Mouse (Mus musculus): ENCODE measurements around the gene Cd109.

Gene Cd109

DNA sequence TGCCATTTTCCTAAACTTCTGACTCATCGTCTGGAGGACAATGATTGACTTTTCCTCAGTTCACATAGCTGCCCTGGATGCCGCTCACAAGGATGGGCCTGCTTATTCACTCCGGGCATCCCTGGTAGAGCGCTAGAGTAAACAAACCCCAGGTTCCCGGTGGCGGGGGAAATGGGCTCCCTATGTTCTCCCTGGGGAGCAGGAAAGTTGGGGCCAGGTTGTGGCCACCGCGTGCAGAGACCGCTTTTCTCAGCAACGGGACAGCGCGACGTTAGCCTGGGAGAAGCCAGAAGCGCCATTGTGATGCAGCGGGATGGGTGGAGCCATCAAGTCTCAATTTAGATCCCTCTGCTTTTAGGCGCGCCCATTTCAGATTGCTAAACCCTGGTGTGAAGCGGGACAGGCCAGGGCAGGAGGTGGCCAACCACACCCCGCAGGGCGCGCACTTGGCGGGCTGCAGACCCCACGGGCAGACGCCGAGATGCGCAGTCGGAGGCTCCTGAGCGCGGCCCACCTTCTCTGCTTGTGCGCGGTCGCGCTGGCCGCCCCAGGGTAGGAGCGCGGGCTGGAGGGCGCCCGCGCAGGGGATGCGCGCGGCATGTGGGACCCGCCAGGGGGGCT lies at the start of gene Cd109:
Cd109 (plus strand) TSS at position 146 of the 621 bp plus-strand sequence.
- in situ Hi-C loops (cut with MseI, MboI), result no loop called here

DNA sequence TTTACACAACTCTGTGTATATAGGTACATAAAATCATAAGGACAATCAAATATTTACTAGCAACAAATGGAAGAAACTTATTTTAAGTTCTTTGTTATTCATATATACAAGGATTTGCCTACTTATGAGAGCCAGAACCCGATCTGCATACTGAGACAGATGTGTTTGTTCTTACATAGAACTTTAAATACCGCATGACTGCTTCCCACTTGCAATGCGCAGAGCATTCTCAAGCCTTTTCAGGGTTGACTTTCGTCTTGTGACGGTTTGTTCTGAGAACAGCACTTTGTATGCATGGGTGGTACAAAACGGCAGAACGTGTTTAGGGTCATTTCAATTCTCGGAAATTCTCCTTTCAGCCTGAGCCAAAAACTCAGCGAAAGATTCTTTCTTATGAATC lies 45.4 kb upstream of the Cd109 start:
- in situ Hi-C loops (cut with MseI, MboI), result no loop called here

DNA sequence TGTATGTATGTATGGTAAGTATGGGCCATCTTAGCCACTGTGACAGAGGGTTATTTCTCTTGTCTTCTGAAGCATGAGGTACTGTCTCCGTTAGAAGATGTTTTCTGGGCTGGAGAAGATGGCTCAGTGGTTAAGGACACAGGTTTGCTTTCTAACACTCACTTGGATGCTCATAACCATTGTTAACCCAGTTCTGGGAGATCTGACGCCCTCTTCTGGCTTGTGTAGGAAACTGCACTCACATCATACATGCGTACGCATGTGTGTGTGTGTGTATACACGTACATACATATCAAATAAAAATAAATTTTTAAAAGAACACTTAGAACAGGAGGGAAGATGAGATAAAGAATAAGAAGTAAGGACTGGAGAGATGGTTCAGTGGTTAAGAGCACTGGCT lies 38.9 kb upstream of the Cd109 start:
- in situ Hi-C loops (cut with MseI, MboI), result no loop called here

DNA sequence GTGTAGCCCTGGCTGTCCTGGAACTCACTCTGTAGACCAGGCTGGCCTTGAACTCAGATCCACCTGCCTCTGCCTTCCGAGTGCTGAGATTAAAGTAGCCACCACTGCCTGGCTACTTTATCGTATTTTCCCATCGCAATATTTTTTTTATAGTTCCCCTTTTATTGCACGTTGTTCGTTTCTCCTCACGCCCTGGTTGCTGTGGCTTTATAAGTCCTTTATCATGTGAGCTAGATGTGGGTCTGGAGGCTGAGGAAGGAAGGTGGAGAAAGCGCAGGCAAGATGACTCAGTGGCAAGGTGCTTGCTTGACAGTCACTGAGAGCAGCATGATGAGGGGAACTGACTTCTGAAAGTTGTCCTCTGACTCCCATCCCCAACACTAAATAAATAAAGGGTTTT lies 36.5 kb upstream of the Cd109 start:
- in situ Hi-C loops (cut with MseI, MboI), result no loop called here

DNA sequence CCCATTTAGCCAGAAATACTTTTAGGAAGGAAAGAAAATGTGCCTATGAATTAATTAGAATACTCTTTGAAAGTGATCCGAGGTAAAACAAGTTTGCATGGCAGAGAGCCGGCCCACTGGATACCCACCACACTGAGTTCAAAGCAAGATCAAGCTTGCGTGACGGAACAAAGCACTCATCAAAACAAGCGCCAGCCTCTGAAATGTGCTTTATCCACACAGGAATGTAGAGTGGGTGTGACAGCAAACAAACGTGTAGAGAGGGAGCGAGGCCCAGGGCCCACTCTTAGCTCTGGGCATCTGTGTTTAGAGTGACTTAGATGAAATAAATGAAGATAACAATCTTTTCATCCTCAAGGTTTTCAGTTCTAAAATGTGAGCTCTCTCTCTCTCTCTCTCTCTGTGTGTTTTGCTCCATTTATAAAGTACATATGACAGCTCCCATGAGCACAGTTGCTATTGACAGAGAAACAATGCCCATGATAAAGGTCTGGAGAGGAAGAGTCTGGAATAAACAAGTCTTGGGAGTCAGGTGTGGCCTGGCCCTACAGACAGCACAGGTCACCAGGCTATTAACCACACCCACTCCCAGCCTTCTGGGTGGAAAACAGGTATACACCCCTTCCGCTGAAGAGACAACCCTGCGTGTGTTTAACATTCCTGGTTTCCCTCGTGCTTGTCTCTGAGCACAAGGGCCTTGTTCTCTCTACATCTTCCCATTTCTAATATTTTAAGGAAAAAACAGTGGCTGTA lies 35.5 kb upstream of the Cd109 start:
- in situ Hi-C loops (cut with MseI, MboI), result no loop called here

DNA sequence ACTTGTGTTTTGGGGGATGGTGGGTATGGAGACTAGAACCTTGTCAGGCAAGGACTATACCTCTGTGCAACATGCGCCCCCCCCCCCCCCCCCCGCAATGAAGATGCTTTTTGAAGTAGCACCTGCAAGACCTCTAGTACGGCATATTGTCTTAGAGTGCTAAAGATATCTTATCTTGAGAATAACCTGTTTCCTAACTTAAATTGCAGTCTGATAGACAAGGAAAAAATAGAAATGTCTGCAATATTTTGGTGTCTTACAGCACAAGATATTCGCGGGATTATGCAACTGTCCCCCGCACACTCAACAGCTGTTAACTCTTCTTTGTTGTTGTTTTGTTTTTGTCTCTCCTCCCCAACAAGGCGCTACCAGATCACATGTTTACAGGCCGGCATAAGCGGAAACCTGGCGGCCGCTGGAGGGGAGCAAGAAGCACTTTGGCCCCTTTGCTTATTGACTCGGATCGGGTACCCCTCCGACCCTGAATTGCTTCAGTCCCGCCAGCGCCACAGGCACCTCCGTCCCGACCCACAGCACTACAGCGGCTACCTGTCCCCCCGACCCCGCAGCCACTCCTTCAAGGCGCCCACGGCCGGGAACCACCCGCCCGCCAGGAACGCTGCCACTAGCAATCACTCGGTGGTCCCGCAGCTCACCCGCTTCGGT lies 28.0 kb upstream of the Cd109 start:
- in situ Hi-C loops (cut with MseI, MboI), result no loop called here

DNA sequence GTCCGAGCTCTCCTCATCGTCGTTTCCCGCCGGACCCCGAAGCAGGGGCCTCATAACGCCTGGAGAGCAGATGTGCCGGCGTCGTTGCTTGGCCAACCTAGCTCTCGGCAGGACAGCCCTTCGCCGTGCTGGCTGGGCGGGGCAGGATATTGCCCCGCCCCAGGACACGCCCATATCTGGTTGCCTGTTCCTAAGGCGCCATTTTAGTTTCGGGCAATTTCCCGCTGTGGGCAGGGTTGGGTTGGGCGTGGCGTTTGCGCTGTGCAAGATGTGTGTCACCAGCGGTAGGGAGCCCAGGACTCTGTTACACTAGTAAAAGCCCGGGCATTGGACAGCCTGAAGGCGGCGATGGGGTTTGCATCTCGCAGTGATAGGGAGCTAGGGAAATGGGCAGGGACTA lies 27.4 kb upstream of the Cd109 start, which contains the start of gene Slc17a5:
Slc17a5 (minus strand) TSS at position 128 of the 400 bp plus-strand sequence.
- in situ Hi-C loops (cut with MseI, MboI), result no loop called here

DNA sequence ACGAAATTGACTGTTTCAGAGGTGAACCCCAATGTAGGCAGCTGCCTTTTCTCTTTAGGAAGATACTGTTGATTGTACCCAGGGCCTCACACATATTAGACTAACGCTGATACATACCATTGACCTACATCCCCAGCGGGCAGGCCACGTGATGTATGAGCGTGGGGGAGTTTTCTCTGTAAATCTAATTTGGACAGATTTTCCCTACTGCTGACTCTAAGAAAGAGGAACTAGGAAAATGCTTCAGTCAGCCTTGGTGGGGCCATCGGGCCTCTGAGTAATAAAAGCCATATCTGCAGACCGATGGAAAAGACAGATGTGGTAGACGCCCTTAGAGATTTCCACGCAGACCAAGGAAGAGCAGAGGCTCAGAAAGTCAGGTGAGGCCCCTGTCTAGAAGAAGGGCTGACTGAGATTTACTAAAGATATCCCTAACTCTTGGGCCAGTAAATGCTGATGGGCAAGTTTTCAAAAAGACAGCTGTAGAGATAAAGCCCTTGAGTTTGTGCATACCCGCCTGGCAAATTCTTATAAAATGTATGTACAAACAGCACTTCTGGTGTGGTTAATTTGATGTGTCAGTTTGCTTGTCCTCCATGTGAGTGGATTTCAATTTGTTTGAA lies 26.8 kb upstream of the Cd109 start:
- in situ Hi-C loops (cut with MseI, MboI), result no loop called here

DNA sequence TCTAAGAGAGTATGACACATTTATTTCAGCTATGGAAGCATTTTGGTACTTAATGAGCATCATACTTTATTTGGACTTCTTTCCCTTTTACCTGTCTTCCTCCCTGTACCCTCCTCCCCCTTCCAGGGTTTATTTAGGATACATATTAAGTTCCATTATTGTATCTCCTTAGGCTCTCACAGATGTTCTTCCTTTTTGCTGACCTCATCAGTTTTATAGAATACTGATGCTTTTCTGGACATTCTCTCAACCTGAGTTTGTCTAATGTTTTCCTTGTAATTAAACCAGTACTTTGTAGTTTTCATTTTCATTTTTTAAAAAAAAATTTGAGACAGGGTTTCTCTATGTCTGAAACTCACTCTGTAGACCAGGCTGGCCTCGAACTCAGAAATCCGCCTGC lies 24.9 kb upstream of the Cd109 start:
- in situ Hi-C loops (cut with MseI, MboI), result no loop called here

DNA sequence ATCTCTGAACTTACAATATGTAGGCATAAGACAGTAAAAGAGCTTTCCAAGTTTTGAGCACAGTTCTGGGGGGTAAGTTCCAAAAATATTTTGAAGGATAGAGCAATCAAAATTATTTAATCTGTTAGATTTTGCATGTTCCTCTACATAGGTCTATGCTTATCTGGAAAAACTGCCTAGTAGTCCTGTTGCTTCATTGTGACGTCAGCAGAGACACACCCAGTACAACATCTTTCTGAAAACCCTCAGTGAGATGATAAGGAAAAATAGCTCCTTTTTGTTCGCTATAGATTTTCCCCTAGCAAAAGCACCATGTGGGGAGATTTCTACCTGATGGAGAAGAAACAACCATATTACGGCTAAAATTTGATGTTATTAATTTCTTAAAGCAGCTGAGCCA lies 20.1 kb upstream of the Cd109 start:
- in situ Hi-C loops (cut with MseI, MboI), result no loop called here

DNA sequence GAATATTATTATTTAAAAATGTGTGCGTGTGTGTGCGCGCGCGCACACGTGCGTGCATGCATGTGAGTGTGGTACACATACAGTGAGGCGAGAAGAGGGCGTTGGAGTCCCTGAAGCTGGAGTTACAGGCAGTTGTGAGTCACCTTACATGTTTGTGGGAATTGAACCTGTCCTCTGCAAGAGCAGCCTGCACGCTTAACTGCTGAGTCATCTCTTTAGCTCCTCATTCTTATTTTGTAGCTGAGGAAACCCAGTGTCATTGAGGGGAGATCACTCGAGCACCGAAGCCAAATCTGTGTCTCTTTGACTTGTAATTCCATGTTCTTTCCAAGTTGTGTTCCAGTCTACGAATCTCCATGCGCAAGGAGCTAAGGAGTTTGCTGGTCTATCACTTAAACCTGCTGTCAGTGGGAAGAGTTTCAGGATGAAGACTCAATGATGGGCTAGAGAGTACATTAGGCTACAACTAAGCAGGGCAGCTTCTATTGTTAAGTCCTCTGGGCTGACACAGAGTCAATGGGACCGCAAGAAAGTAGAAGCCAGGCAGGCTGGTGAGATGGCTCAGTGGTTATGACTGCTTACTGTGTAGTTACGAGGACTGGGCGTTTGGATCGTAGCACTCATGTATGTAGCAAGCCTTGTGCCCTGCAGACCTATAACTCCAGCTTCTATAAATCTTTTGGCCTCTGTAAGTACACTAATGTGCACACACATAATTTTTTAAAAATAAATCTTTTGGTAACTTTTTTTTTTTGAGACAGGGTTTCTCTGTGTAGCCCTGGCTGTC lies 19.4 kb upstream of the Cd109 start:
- in situ Hi-C loops (cut with MseI, MboI), result no loop called here

DNA sequence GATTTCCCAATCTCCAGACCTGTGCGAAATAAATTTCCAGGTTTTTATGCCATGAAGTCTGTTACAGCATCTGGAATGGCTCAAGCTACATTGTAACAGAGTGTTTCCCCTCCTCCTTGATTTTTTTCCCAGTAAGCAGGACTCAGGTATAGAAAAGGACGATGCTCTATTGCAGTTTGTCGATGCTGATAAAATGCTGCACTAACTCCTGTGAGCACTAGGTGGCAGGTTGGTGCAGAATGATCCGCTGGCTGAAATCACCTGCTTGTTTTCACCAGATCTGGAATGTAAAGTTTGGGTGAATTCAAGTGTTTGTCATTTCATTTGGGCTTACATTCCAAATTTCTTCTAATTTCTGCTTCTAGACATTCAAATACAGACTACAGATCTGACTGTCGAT lies 18.5 kb upstream of the Cd109 start:
- in situ Hi-C loops (cut with MseI, MboI), result no loop called here

DNA sequence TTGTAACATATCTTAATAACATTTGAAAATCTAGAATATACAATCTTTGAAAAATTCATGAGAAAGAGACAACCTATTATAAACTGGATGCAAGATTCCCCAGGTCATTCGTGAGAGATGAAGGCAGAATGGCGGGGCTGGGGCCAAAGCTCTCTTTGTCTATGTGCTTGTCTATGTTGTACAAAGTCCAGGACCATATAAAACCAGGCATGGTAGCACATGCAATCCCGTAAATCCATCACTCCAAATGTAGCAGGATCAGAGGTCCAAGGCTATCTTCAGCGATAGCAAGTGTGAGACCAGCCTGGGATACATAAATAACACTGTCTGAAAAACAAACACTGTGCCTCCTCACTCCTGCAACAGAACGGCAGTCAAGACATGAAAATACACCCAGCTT lies 15.4 kb upstream of the Cd109 start:
- in situ Hi-C loops (cut with MseI, MboI), result no loop called here

DNA sequence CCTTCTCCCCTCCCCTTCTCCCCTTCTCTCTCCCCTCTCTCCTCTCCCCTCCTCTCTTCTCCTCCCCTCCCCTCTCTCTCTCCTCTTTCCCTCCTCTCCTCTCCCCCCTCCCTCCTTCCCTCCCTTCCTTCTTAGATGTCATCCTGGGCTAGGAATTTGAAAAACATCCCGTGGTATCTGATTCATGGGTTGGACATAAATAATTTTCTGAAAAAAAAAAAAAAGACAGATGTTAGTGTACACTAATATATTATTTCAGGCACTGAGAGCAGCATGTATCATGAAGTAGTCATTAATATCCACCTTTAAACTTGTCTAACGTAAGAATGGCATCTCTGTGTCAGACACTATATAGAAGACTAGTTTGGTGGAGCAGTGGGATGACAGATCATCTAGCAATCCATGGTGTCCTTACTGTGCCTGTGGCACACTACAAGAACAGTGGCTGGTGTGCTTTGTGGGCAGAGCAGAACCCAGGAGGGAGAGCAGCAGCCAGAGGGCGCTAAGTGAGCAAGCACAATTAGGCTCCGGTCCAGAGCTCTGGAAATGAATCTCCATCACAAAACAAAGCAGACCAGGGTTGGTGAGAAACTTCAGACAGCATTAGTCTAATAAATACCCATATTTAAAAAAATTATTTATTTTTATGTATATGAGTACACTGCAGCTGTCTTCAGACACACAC lies 14.2 kb upstream of the Cd109 start:
- in situ Hi-C loops (cut with MseI, MboI), result no loop called here

DNA sequence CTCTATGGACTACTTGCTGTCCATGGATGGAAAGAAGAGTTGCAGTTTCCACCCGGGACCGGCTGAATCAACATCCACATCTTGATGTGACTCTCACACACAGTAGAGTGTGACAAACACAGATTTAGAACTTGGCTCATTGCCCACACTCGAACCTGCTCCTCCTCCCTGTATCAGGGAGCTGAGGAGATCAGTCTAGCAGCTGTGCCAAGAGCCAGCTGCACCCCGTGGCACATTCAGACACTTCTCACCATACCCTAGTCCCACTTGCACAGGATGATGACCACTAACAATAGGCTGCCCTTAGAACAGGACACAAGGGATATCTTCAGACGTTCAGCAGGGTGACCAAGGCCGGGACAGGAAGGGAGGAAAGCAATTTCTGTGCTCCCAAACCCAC lies 1.1 kb upstream of the Cd109 start:
- in situ Hi-C loops (cut with MseI, MboI), result no loop called here

DNA sequence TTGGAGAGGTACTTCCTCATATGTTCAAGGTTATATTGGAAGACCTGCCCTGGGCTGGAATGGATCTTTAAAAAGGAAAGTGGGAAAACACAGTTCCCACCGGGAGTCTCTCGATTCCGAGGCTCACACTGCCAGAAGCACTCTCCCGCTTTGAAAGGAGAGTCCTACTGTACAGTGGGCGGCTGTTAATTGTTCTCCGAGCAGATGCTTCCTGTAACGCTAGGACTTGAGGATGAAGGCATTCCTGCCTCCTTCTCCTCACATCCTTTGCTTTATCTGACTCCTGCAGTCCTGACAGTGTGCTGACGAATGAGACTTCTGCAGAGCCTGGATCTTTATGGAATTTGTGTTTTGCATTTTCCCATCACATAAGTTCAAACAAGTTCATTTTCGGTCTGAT lies 3.9 kb downstream of the Cd109 start:
- in situ Hi-C loops (cut with MseI, MboI), result no loop called here

DNA sequence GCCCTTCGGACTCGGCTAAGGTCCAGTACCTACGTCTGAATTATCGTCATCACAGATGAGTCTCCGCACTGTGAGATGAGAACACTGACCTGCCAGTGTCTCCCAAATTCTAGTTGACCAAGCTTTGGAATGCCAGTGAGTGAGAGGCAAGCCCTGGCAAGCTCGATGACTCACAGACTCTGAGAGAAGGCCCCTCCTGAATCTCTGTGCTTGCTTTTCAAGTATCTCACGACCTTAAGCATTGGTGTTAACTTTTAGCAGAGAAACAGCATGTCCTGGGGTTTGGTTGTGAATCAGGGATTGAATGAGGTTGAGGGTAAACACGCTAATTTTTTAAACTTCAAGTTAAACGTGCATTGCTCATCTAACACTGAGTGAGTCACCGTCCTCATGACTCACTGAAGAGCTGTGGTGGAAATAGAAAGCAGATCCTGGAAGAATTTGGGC lies 8.0 kb downstream of the Cd109 start:
- in situ Hi-C loops (cut with MseI, MboI), result no loop called here

DNA sequence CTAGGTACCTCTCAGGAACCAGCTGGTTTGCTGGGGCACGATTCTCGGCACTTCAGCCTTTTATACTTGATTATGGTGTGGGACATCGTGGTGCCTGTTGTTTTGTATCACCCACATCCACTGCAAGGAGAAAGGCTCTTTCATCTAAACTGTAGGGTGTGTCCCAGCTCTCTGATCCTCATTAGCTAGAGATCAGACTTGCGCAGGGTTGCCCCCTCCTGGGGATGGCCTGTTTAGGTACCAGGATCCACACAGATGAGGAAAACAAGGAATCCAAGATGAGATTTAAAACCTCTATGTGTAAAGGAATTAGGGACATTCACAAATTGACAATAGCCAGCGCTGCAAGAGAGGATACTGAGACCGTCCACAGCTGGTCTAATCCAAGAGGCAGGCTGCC lies 14.6 kb downstream of the Cd109 start:
- in situ Hi-C loops (cut with MseI, MboI), result no loop called here

DNA sequence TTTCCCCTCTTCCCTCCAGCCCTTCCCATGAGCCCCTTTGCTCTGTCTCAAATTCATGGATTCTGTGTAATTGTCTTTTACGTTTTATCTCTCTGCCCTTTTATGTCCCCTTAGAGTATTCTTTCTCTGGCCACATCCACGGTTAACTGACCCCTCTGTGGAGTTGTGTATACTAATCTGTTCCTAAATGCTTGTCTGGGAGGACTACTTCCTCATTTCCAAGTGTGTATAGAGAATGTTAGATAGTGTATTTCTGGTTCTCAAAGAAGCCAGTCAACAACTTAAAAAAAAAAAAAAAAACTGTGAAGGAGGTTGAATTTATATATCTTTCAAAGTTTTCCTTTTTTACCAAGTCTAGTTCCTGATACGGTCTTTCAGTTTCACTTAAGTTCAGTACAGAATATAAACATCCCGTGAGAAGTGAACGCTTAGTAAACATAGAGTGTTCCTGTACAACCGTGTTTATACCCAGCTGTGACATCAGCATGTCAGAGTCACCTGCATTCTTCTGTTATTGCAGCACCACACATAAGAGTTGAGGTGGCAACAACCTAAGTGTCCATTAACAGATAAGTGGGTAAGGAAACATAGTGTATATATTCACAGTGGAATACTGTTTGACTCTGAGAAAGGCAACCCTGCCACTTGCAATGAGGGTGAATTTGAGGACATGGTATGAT lies 16.5 kb downstream of the Cd109 start:
- in situ Hi-C loops (cut with MseI, MboI), result no loop called here

DNA sequence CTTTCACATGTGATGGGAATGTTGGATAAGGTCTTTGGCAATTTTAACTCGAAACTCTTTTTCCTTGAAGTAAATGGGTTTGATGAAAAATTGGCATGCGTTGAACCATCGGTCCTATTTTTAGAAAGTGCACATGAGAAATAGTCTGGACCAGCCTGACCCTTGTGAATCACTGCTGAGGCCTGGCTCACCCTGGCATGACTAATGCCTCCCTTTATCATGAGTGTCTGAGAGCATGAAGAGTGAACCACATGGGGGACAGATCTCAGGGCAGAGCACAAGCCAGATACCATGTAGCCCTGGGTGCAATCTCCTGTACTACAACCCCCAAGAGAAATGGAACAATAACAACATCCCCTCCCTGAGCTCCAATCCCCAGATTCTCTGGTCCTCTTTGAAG lies 18.6 kb downstream of the Cd109 start:
- in situ Hi-C loops (cut with MseI, MboI), result no loop called here

DNA sequence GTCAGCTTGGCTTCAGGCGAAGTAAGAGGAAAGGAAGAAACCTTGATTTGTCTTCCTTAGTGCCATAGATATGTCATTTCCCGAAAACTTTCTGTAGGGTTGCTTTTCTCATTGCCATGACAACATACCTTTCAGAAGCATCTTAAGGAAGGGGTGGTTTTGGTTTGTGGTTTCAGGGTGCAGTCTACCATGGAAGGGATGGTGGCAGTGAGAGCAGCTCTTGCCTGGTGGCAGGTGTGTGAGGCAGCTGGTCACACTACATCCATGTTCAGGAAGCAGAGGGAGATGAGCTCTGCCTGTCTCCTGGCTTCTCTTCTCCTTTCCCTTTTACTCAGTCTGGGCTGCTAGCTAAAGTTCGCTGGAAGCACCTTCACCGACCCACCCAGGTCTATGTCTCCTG lies 26.0 kb downstream of the Cd109 start:
- in situ Hi-C loops (cut with MseI, MboI), result no loop called here
